Mouse (Mus musculus) small intestine, adult 2 months (tissue): ENCODE results near the gene Cux2. TPM values are rescaled to one million over a fixed set of nuclear protein-coding genes. Genes with fewer than 3 reads are reported as not detected.

ENCODE experiments used
- H3K27ac ChIP-seq: fragments of 200-500 bp; 2 replicates; pipeline ENCODE4 v1.5.1; 2012; ENCODE audit warnings: low read depth, low read length, control low read depth, inconsistent platforms; ENCODE audit not compliant: insufficient read depth
- H3K27me3 ChIP-seq: fragments of 200-500 bp; 2 replicates; pipeline ENCODE4 v1.6.1; 2012; ENCODE audit warnings: mild to moderate bottlenecking, moderate library complexity, low read length, inconsistent platforms; ENCODE audit not compliant: control insufficient read depth, insufficient read depth
- H3K36me3 ChIP-seq: fragments of 200-500 bp; 2 replicates; pipeline ENCODE4 v1.6.1; 2012; ENCODE audit warnings: mild to moderate bottlenecking, low read length, control low read depth, inconsistent platforms; ENCODE audit not compliant: control insufficient read depth, insufficient read depth
- H3K4me1 ChIP-seq: fragments of 200-500 bp; 2 replicates; pipeline ENCODE4 v1.6.1; 2012; ENCODE audit warnings: low read length, inconsistent platforms, mixed read lengths; ENCODE audit not compliant: control insufficient read depth, insufficient read depth, insufficient read length
- H3K4me3 ChIP-seq: fragments of 200-500 bp; 2 replicates; pipeline ENCODE4 v1.5.1; 2012; ENCODE audit warnings: low read depth, mild to moderate bottlenecking, control low read depth, inconsistent platforms, low read length, moderate library complexity
- CTCF ChIP-seq: fragments of 200-500 bp; IDR thresholded peaks from 2 replicates; pipeline ENCODE4 v1.5.1; 2012; ENCODE audit warnings: low read depth, mild to moderate bottlenecking, control low read depth, inconsistent platforms, low read length, moderate library complexity, mixed read lengths; ENCODE audit not compliant: insufficient replicate concordance, insufficient read length; ENCODE audit errors: extremely low read depth
- POLR2A ChIP-seq: fragments of 200-500 bp; IDR thresholded peaks from 2 replicates; pipeline ENCODE4 v1.6.1; 2012; ENCODE audit warnings: low read depth, mild to moderate bottlenecking, control low read depth, inconsistent platforms, low read length, moderate library complexity
- WGBS: fragments of 180-500 bp; shearing (Covaris S2); methylation state at CpG from one replicate; pipeline ENCODE4 v1.1.7; 2018; 5-methylcytosine and 5-hydroxymethylcytosine counted together
- polyA plus RNA-seq: library from polyadenylated mRNA; depleted of rRNA; stranded (reverse); fragments of >200 nt; gene quantifications from 2 replicates; pipeline ENCODE4 v1.2.3, GENCODE M21; 2012

The Cux2 gene
- polyA plus RNA-seq, 1 experiment: 2.6 TPM

GRCm38 (mm10) chr5:121889819-121890362 lies 160.0 kb downstream of the Cux2 start:
- H3K4me3 ChIP-seq: no peak overlapping the region
- no peaks in the 10 kb centered on the region for H3K27me3 ChIP-seq
- no peak overlapping the region for H3K27ac ChIP-seq
- no peak for TF ChIP-seq CTCF
- TF ChIP-seq POLR2A: no peak
- no peaks in the 10 kb centered on the region for H3K36me3 ChIP-seq
- 51% methylated on average over 9 of the region's 9 CpGs for WGBS
- H3K4me1 ChIP-seq: no peaks in the 10 kb centered on the region

- Histone ChIP-seq H3K4me3 (no peak overlapping the region), H3K27me3 (no peaks in the 10 kb centered on the region), H3K27ac (no peak overlapping the region), H3K4me1 (no peaks in the 10 kb centered on the region), H3K36me3 (no peaks in the 10 kb centered on the region)
- TF ChIP-seq POLR2A (no peak), CTCF (no peak)
- whole genome bisulfite sequencing: 46% methylated on average over 13 of the region's 13 CpGs
Observed at GRCm38 (mm10) chr5:121889375-121889774, 160.5 kb downstream of the Cux2 start.

GRCm38 (mm10) chr5:121883356-121883755 lies 166.5 kb downstream of the Cux2 start:
- no peaks in the 10 kb centered on the region for H3K27me3 ChIP-seq
- H3K4me1 ChIP-seq: peaks cover 6% of the 10 kb centered on the region; the same call in 1 of the 2 replicates
- no peak overlapping the region for H3K4me3 ChIP-seq
- 76% methylated on average over 8 of the region's 8 CpGs for WGBS
- no peak for TF ChIP-seq CTCF
- H3K36me3 ChIP-seq: no peaks in the 10 kb centered on the region
- no peak overlapping the region for H3K27ac ChIP-seq

DNA sequence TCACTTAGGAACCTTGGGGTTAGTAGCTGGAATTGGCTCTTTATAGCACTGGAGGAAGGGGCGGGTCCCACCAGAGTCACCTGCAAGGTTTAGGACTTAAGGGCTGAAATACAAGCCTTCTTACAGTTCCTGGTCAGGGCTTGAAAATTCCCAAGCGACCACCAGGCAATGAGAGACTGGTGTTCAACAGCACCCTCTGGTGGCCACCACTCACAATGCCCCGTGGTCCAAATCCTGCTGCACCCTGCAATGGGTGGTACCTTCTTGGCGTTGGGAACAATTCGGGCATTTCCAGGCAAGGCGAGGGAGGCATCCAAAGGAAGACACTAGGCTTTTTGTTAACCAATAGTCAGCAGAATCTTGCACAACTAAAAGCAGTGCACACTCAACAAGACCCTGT lies 170.7 kb downstream of the Cux2 start:
- no peak overlapping the region for H3K27ac ChIP-seq
- no peaks in the 10 kb centered on the region for H3K27me3 ChIP-seq
- H3K4me1 ChIP-seq: peaks cover 6% of the 10 kb centered on the region; the same call in 1 of the 2 replicates
- no peaks in the 10 kb centered on the region for H3K36me3 ChIP-seq
- no peak for TF ChIP-seq POLR2A
- peak; percentile 82 for TF ChIP-seq CTCF
- 53% methylated on average over 6 of the region's 6 CpGs for WGBS
- H3K4me3 ChIP-seq: no peak overlapping the region

GRCm38 (mm10) chr5:121878703-121879102 lies 171.2 kb downstream of the Cux2 start:
- Histone ChIP-seq H3K27me3 (no peaks in the 10 kb centered on the region), H3K4me3 (no peak overlapping the region), H3K4me1 (peaks cover 4% of the 10 kb centered on the region; the same call in 1 of the 2 replicates), H3K36me3 (no peaks in the 10 kb centered on the region), H3K27ac (no peak overlapping the region)
- TF ChIP-seq CTCF: no peak
- no peak for TF ChIP-seq POLR2A
- 83% methylated on average over 17 of the region's 17 CpGs for WGBS

- Histone ChIP-seq H3K27ac (no peak overlapping the region), H3K4me1 (no peaks in the 10 kb centered on the region; the same call in 1 of the 2 replicates), H3K36me3 (no peaks in the 10 kb centered on the region), H3K27me3 (no peaks in the 10 kb centered on the region), H3K4me3 (no peak overlapping the region)
- WGBS: 87% methylated on average over 12 of the region's 12 CpGs
- no peak for TF ChIP-seq POLR2A
- TF ChIP-seq CTCF: no peak
Observed at GRCm38 (mm10) chr5:121876901-121877300, 173.0 kb downstream of the Cux2 start.

DNA sequence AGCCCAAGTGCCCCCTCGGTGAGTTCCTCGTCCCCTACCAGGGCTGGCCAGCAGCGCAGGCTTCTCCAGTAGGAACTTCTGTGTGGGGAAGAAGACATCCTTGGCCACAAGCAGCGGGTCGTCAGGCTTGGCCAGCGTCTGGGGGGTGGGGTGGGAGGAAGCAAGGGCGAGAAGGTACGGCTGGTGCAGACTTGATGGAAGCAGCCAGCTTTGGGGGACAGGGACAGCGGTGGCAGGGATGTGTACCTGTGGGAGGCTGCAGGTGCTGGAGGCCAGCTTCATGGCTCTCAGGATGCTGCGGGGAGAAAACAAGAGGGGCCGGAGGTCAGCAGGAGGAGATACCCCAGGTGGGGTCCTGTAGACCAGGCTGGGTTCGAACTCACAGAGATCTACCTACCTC lies 174.9 kb downstream of the Cux2 start:
- TF ChIP-seq CTCF (no peak), POLR2A (no peak)
- WGBS: 89% methylated on average over 12 of the region's 12 CpGs

DNA sequence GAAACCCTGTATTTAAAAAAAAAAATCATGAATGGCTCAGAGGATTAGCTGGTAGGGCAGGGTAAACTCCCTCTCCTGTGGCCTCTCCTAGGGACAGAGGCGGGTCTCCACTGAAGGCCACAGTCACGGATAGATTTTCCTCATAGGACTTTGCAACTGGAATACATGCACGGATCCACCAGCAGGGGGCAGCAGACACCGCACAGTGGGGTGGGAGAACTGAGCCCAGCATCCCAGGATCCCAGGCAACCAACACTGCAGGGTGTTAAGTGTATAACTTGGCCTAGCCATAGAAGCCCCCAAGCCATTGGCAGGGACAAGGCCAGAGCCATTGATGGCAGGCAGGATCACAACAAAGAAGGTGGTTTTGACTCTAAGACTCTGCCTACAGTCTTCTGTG lies 177.7 kb downstream of the Cux2 start:
- WGBS: 10% methylated on average over 4 of the region's 4 CpGs
- H3K27ac ChIP-seq: no peak overlapping the region
- H3K4me3 ChIP-seq: no peak overlapping the region
- H3K27me3 ChIP-seq: no peaks in the 10 kb centered on the region
- TF ChIP-seq POLR2A: no peak
- TF ChIP-seq CTCF: peak; percentile 95
- H3K4me1 ChIP-seq: peaks cover 11% of the 10 kb centered on the region
- no peaks in the 10 kb centered on the region for H3K36me3 ChIP-seq

More for the DNA sequence above, 174.9 kb downstream of the Cux2 start:
- Histone ChIP-seq H3K4me1 (peaks cover 11% of the 10 kb centered on the region), H3K36me3 (no peaks in the 10 kb centered on the region), H3K27me3 (no peaks in the 10 kb centered on the region), H3K27ac (no peak overlapping the region), H3K4me3 (no peak overlapping the region)
